Mouse (Mus musculus): ENCODE data around the gene Hps4. TPM values are rescaled to one million over a fixed set of nuclear protein-coding genes. Genes with fewer than 3 reads are reported as not detected.

Gene Hps4
- polyA plus RNA-seq, 1 experiment from 2014 or later: 35.9 TPM

Other genes with a start within 250 kb of the Hps4 start
- 0.43 and 1.4 TPM in 2 replicates for gene Cryba4, start 90.6 kb upstream of the Hps4 start, polyA plus RNA-seq (2016; fragmentation: Nextera tagmentation; extraction: Ambion mirVana)
- gene Crybb1, start 87.3 kb upstream of the Hps4 start, polyA plus RNA-seq (2016; fragmentation: Nextera tagmentation; extraction: Ambion mirVana): 0.41 and 0.91 TPM in 2 replicates
- 35.9 and 37.0 TPM in 2 replicates for gene Tpst2, start 66.4 kb upstream of the Hps4 start, polyA plus RNA-seq (2016; fragmentation: Nextera tagmentation; extraction: Ambion mirVana)
- 43.0 and 47.6 TPM in 2 replicates for gene Tfip11, start 16.7 kb upstream of the Hps4 start, polyA plus RNA-seq (2016; fragmentation: Nextera tagmentation; extraction: Ambion mirVana)
- 48.7 and 51.0 TPM in 2 replicates for gene Srrd, start within 50 bp of the Hps4 start, polyA plus RNA-seq (2016; fragmentation: Nextera tagmentation; extraction: Ambion mirVana)
- gene Gm6583, start 12.9 kb downstream of the Hps4 start, polyA plus RNA-seq (2016; fragmentation: Nextera tagmentation; extraction: Ambion mirVana): 0.26 and 0.34 TPM in 2 replicates
- gene Asphd2, start 51.8 kb downstream of the Hps4 start, polyA plus RNA-seq (2016; fragmentation: Nextera tagmentation; extraction: Ambion mirVana): 17.7 and 22.0 TPM in 2 replicates
- 0.06 and 0.12 TPM in 2 replicates for gene Gm6588, start 106.3 kb downstream of the Hps4 start, polyA plus RNA-seq (2016; fragmentation: Nextera tagmentation; extraction: Ambion mirVana)
- 1.7 and 2.7 TPM in 2 replicates for gene Sez6l, start 234.1 kb downstream of the Hps4 start, polyA plus RNA-seq (2016; fragmentation: Nextera tagmentation; extraction: Ambion mirVana)